Mouse (Mus musculus): ENCODE measurements at regions not wholly inside any gene's neighbourhood (a gene's known extent, or its start where the extent isn't known, plus 50 kb on each side); places are given as distances from the start of the nearest gene placed in this dataset.

DNA sequence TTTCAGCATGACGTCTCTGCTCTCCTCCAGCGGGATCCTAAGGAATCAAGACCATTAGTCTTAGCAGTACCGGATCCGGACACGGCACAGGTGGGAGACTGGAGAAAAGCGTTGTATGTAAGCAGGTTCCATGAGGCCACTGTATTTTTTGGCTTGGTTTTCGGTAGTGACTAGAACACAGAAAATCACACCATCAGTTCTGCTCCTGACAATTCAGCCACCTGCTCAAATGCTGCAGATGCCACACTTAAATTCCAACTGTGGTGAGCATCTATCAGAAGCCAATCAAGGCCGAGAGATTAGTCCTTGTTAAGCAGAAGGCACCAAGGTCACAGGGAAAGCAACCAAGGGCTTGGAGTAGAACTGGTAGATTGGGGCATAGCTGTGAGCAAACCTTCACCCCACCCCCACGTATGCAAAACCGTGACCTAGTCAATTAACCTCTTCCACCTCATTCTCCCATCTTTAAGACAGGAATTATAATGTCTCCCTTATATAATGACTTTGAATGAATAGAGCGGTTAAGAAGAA is 452.2 kb downstream of the Bnc2 start:
- no peak for TF ChIP-seq EP300 (IDR thresholded peaks at IDR 0.05; ENCODE audit: low read depth)
- TF ChIP-seq CTCF (IDR thresholded peaks at IDR 0.05; ENCODE audit: low read depth) = no peak

Measured in liver, postnatal 0 days (tissue).